Mouse (Mus musculus): Measurements from ENCODE around the gene Gdpd4. TPM values are rescaled to one million over a fixed set of nuclear protein-coding genes. Genes with fewer than 3 reads are reported as not detected.

Gene Gdpd4
- polyA plus RNA-seq, 1 experiment from 2014 or later, result not detected

Other genes starting within 250 kb of the Gdpd4 start
- gene Clns1a, start 223.3 kb upstream of the Gdpd4 start, polyA plus RNA-seq (2014; fragmentation: Nextera tagmentation; extraction: Ambion mirVana), result 250 and 257 TPM in 2 replicates
- gene Aqp11, start 181.7 kb upstream of the Gdpd4 start, polyA plus RNA-seq (2014; fragmentation: Nextera tagmentation; extraction: Ambion mirVana), result 4.6 and 4.8 TPM in 2 replicates
- gene Pak1, start 131.4 kb upstream of the Gdpd4 start, polyA plus RNA-seq (2014; fragmentation: Nextera tagmentation; extraction: Ambion mirVana), result 72.2 and 87.2 TPM in 2 replicates
- 18.1 and 19.1 TPM in 2 replicates for gene Myo7a, start 199.6 kb downstream of the Gdpd4 start, polyA plus RNA-seq (2014; fragmentation: Nextera tagmentation; extraction: Ambion mirVana)
- gene Omp, start 225.5 kb downstream of the Gdpd4 start, polyA plus RNA-seq (2014; fragmentation: Nextera tagmentation; extraction: Ambion mirVana), result 0.32 TPM in 1 of 2 replicates, not detected in the other